Mouse (Mus musculus) embryonic facial prominence, embryonic 10.5 days (tissue): ENCODE measurements around the gene Cdx2. TPM values are rescaled to one million over a fixed set of nuclear protein-coding genes. Genes with fewer than 3 reads are reported as not detected.

Experiments
- DNase-seq: peaks from one replicate; pipeline ENCODE4 v3.0.0-alpha.2; 2017; ENCODE audit warnings: low spot score
- H3K27ac ChIP-seq: fragments of 300-500 bp; sonication (generic); replicated peaks from 2 replicates; pipeline ENCODE4 v1.5.1; 2016; ENCODE audit warnings: mild to moderate bottlenecking
- H3K27me3 ChIP-seq: fragments of 300-500 bp; sonication (generic); replicated peaks from 2 replicates; pipeline ENCODE4 v1.6.1; 2016; ENCODE audit warnings: low read depth, mild to moderate bottlenecking; ENCODE audit not compliant: poor library complexity, severe bottlenecking
- H3K36me3 ChIP-seq: fragments of 300-500 bp; sonication (generic); replicated peaks from 2 replicates; pipeline ENCODE4 v1.6.1; 2016; ENCODE audit warnings: mild to moderate bottlenecking, moderate library complexity
- H3K4me1 ChIP-seq: fragments of 300-500 bp; sonication (generic); 2 replicates; pipeline ENCODE4 v1.6.1; 2016
- H3K4me3 ChIP-seq: fragments of 300-500 bp; sonication (generic); 2 replicates; pipeline ENCODE4 v1.5.1; 2016; ENCODE audit warnings: mild to moderate bottlenecking, moderate library complexity
- H3K9me3 ChIP-seq: fragments of 300-500 bp; sonication (generic); 2 replicates; pipeline ENCODE4 v1.6.1; 2016; ENCODE audit warnings: mild to moderate bottlenecking
- WGBS: fragments of 180-500 bp; shearing (Covaris S2); methylation state at CpG from one replicate; pipeline ENCODE4 v1.1.7; 2016; 5-methylcytosine and 5-hydroxymethylcytosine counted together
- microRNA-seq: library from miRNA; unstranded; fragments of <30 nt; microRNA quantifications from one replicate; pipeline ENCODE4, GENCODE M21; 2017
- polyA plus RNA-seq: library from polyadenylated mRNA; unstranded; fragments of >200 nt; fragmentation: Nextera tagmentation; extraction: Ambion mirVana; gene quantifications from 2 replicates; pipeline ENCODE4 v1.2.1, GENCODE M21; 2016

Cdx2 gene
- polyA plus RNA-seq, 1 experiment from 2014 or later: not detected

- no peaks in the 10 kb centered on the region for H3K4me1 ChIP-seq
- no peaks in the 10 kb centered on the region for H3K9me3 ChIP-seq
- H3K4me3 ChIP-seq: no peak overlapping the region
- no peaks in the 10 kb centered on the region for H3K36me3 ChIP-seq
- WGBS: 85% methylated on average over 4 of the region's 4 CpGs
- no peak for DNase-seq
- peaks cover 57% of the 10 kb centered on the region for H3K27me3 ChIP-seq
- no peak overlapping the region for H3K27ac ChIP-seq
These were observed 46.3 kb downstream of the Cdx2 start for GRCm38 (mm10) chr5:147260778-147261177.

GRCm38 (mm10) chr5:147260189-147260588 is 46.9 kb downstream of the Cdx2 start:
- no peak for DNase-seq
- Histone ChIP-seq H3K9me3 (no peaks in the 10 kb centered on the region), H3K27me3 (peaks cover 51% of the 10 kb centered on the region), H3K36me3 (no peaks in the 10 kb centered on the region), H3K4me1 (no peaks in the 10 kb centered on the region), H3K27ac (no peak overlapping the region), H3K4me3 (no peak overlapping the region)
- 98% methylated on average over 1 of the region's 1 CpGs for WGBS

Small RNA genes within 50 kb of the gene (microRNA-seq; reads per million reads assigned to microRNA genes)
- gene Mir7k: not detected

Other genes with a start within 250 kb of the Cdx2 start
- 10.4 and 11.6 TPM in 2 replicates for gene Lnx2, start 230.7 kb downstream of the Cdx2 start, polyA plus RNA-seq
- 135 and 141 TPM in 2 replicates for gene Polr1d, start 230.2 kb downstream of the Cdx2 start, polyA plus RNA-seq
- gene Gsx1, start 118.6 kb downstream of the Cdx2 start, polyA plus RNA-seq: 0.80 and 2.0 TPM in 2 replicates
- gene Pdx1, start 37.3 kb downstream of the Cdx2 start, polyA plus RNA-seq: not detected in 2 replicates
- not detected in 2 replicates for gene Urad, start 15.2 kb upstream of the Cdx2 start, polyA plus RNA-seq
- 0.06 and 0.09 TPM in 2 replicates for gene Flt3, start 93.2 kb upstream of the Cdx2 start, polyA plus RNA-seq
- 59.7 and 60.9 TPM in 2 replicates for gene Pan3, start 122.9 kb upstream of the Cdx2 start, polyA plus RNA-seq